Mouse (Mus musculus) midbrain, embryonic 14.5 days (tissue): Measurements from ENCODE around the gene S1pr1. TPM values are rescaled to one million over a fixed set of nuclear protein-coding genes. Genes with fewer than 3 reads are reported as not detected.

Experiments
- ATAC-seq: fragments of 200-750 bp; cut with Nextera tagmentation; 2 replicates; pipeline ENCODE4 v1.8.0; 2017; ENCODE audit warnings: moderate number of reproducible peaks, moderate library complexity; ENCODE audit not compliant: low FRiP score, low TSS enrichment
- DNase-seq: peaks from one replicate; pipeline ENCODE4 v3.0.0-alpha.2; 2015
- H3K27ac ChIP-seq: fragments of 300-500 bp; sonication (generic); replicated peaks from 2 replicates; pipeline ENCODE4 v1.5.1; 2014; ENCODE audit warnings: mild to moderate bottlenecking, low read depth, low read length, moderate library complexity
- H3K27me3 ChIP-seq: fragments of 300-500 bp; sonication (generic); 2 replicates; pipeline ENCODE4 v1.6.1; 2014; ENCODE audit warnings: low read length, control low read depth, mixed read lengths; ENCODE audit not compliant: control insufficient read depth, insufficient read depth
- H3K36me3 ChIP-seq: fragments of 300-500 bp; sonication (generic); 2 replicates; pipeline ENCODE4 v1.6.1; 2014; ENCODE audit warnings: low read length, control low read depth; ENCODE audit not compliant: control insufficient read depth, insufficient read depth
- H3K4me1 ChIP-seq: fragments of 300-500 bp; sonication (generic); 2 replicates; pipeline ENCODE4 v1.6.1; 2014; ENCODE audit warnings: mild to moderate bottlenecking, antibody characterized with exemption, low read length, control low read depth; ENCODE audit not compliant: control insufficient read depth, insufficient read depth
- H3K4me2 ChIP-seq: fragments of 300-500 bp; sonication (generic); 2 replicates; pipeline ENCODE4 v1.6.1; 2014; ENCODE audit warnings: mild to moderate bottlenecking, low read length, moderate library complexity
- H3K4me3 ChIP-seq: fragments of 300-500 bp; sonication (generic); replicated peaks from 2 replicates; pipeline ENCODE4 v1.5.1; 2014; ENCODE audit warnings: low read depth, low read length
- H3K9ac ChIP-seq: fragments of 300-500 bp; sonication (generic); replicated peaks from 2 replicates; pipeline ENCODE4 v1.6.1; 2014; ENCODE audit warnings: mild to moderate bottlenecking, low read length, moderate library complexity
- H3K9me3 ChIP-seq: fragments of 300-500 bp; sonication (generic); 2 replicates; pipeline ENCODE4 v1.6.1; 2016; ENCODE audit warnings: low read length, control low read depth, mixed read lengths; ENCODE audit not compliant: control insufficient read depth
- WGBS: fragments of 180-500 bp; shearing (Covaris S2); extraction: QIAGEN DNeasy Blood & Tissue Kit; methylation state at CpG from one replicate; pipeline ENCODE4 v1.1.7; 2014; 5-methylcytosine and 5-hydroxymethylcytosine counted together
- polyA plus RNA-seq: library from polyadenylated mRNA; unstranded; fragments of >200 nt; fragmentation: Nextera tagmentation; extraction: Ambion mirVana; gene quantifications from 2 replicates; pipeline ENCODE4 v1.2.1, GENCODE M21; 2014

S1pr1 gene
- polyA plus RNA-seq, 1 experiment from 2014 or later = 32.2 TPM

GRCm38 (mm10) chr3:115718886-115719285 lies 4.0 kb upstream of the S1pr1 start:
- Histone ChIP-seq H3K9ac (no peak overlapping the region), H3K27me3 (no peaks in the 10 kb centered on the region), H3K4me2 (no peak overlapping the region), H3K27ac (no peak overlapping the region), H3K4me1 (0 out of 2 replicates have a peak, but pooled peaks cover 2% of the 10 kb centered on the region), H3K4me3 (no peak overlapping the region), H3K9me3 (no peaks in the 10 kb centered on the region), H3K36me3 (no peaks in the 10 kb centered on the region)
- ATAC-seq (no peak), DNase-seq (no peak)
- 82% methylated on average over 6 of the region's 6 CpGs for WGBS

- no peaks in the 10 kb centered on the region for H3K9me3 ChIP-seq
- H3K36me3 ChIP-seq = no peaks in the 10 kb centered on the region
- DNase-seq = no peak
- H3K27me3 ChIP-seq = no peaks in the 10 kb centered on the region
- 91% methylated on average over 3 of the region's 3 CpGs for WGBS
- H3K9ac ChIP-seq = no peak overlapping the region
- 0 out of 2 replicates have a peak overlapping the region, but pooled peaks have one; percentile 48 for H3K4me3 ChIP-seq
- peak overlapping the region; percentile 91 for H3K4me2 ChIP-seq
- no peak overlapping the region for H3K27ac ChIP-seq
- ATAC-seq = no peak
- H3K4me1 ChIP-seq = 0 out of 2 replicates have a peak, but pooled peaks cover 8% of the 10 kb centered on the region
Measured at GRCm38 (mm10) chr3:115715900-115716515, 1.1 kb upstream of the S1pr1 start.

GRCm38 (mm10) chr3:115714049-115714435 lies 830 bp downstream of the S1pr1 start:
- ATAC-seq (no peak), DNase-seq (peak; percentile 22)
- H3K4me2 ChIP-seq = peak overlapping the region; percentile 91
- peak overlapping the region; percentile 48; the same call in 1 of the 2 replicates for H3K9ac ChIP-seq
- H3K4me3 ChIP-seq = peak overlapping the region; percentile 48
- H3K27ac ChIP-seq = no peak overlapping the region
- H3K36me3 ChIP-seq = no peaks in the 10 kb centered on the region
- 0 out of 2 replicates have a peak, but pooled peaks cover 8% of the 10 kb centered on the region for H3K4me1 ChIP-seq
- 11% methylated on average over 5 of the region's 5 CpGs for WGBS
- no peaks in the 10 kb centered on the region for H3K9me3 ChIP-seq
- no peaks in the 10 kb centered on the region for H3K27me3 ChIP-seq

- DNase-seq = no peak
- WGBS = 14% methylated on average over 22 of the region's 22 CpGs
- Histone ChIP-seq H3K9ac (no peak overlapping the region), H3K4me2 (peak overlapping the region; percentile 91), H3K4me3 (peak overlapping the region; percentile 48), H3K36me3 (no peaks in the 10 kb centered on the region), H3K27me3 (no peaks in the 10 kb centered on the region), H3K4me1 (0 out of 2 replicates have a peak, but pooled peaks cover 8% of the 10 kb centered on the region), H3K27ac (no peak overlapping the region), H3K9me3 (no peaks in the 10 kb centered on the region)
- no peak for ATAC-seq
Measured at GRCm38 (mm10) chr3:115713417-115714048, 1.3 kb downstream of the S1pr1 start.

DNA sequence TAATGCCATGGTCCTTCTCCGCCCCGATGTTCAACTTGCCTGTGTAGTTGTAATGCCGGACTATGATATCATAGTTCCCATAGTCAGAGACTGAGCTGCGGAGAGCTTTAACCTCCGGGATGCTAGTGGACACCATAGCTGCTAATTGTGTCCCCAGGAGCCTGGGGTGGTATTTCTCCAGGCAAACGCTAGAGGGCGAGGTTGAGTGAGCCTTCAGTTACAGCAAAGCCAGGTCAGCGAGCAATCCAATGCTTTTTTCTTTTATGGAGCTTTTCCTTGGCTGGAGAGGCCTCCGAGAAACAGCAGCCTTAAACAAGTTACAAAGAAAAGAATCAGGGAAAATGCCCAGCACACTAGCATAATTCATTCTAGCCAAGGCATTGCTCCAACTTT lies 2.1 kb downstream of the S1pr1 start:
- Histone ChIP-seq H3K9me3 (no peaks in the 10 kb centered on the region), H3K27ac (no peak overlapping the region), H3K4me1 (0 out of 2 replicates have a peak, but pooled peaks cover 8% of the 10 kb centered on the region), H3K27me3 (no peaks in the 10 kb centered on the region), H3K4me3 (peak overlapping the region; percentile 48), H3K4me2 (peak overlapping the region; percentile 91), H3K9ac (no peak overlapping the region), H3K36me3 (no peaks in the 10 kb centered on the region)
- DNase-seq (peak; percentile 85), ATAC-seq (peak; percentile 42; the same call in 1 of the 2 replicates)
- WGBS = 16% methylated on average over 9 of the region's 9 CpGs

DNA sequence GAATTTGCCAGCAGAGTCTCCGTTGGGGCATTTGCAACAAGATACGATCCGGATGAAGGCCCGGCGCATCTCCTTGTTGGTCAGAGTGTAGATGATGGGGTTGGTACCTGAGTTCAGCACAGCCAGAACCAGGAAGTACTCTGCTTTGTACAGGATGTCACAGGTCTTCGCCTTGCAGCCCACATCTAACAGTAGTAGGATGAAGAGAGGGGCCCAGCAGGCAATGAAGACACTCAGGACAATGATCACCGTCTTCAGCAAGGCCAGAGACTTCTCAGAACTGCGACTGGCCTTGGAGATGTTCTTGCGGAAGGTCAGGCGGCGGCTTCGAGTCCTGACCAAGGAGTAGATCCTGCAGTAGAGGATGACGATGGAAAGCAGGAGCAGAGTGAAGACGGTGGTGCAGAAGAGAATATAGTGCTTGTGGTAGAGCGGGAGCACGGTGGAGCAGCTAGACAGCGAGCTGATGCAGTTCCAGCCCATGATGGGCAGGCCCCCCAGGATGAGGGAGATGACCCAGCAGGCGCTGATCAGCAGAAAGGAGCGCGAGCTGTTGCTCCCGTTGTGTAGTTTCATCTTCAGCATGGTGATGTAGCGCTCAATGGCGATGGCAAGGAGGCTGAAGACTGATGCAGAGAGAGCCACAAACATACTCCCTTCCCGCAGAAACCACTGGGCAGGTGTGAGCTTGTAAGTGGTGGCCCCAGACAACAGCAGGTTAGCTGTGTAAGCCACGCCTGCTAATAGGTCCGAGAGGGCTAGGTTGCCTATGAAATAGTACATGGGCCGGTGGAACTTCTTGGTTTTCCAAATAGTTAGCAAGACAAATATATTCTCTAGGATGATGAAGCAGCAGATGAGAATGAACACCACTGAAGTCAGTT lies 2.7 kb downstream of the S1pr1 start:
- 93% methylated on average over 27 of the region's 27 CpGs for WGBS
- Histone ChIP-seq H3K4me3 (peak overlapping the region; percentile 48), H3K27ac (no peak overlapping the region), H3K9me3 (no peaks in the 10 kb centered on the region), H3K36me3 (no peaks in the 10 kb centered on the region), H3K9ac (no peak overlapping the region), H3K27me3 (no peaks in the 10 kb centered on the region), H3K4me2 (peak overlapping the region; percentile 91), H3K4me1 (0 out of 2 replicates have a peak, but pooled peaks cover 8% of the 10 kb centered on the region)
- DNase-seq = no peak
- ATAC-seq = no peak

DNA sequence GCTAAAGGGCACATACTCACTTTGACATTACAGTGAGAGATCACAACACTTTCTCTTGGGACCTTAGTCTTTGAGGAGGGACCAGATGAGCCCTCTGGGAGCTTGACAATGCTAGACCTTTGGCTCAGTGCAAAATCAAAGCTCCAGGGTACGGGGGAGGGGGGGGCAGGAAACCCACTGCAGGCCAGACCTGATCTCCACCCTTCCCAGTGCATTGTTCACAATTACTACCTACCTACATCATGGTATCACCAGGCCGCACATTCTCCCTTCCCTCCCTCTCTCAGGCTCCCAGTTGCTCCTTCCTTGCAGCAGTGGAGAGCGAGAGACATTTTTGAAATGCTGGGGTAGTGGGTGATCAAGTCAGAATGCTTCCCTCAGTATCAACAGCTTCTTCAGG lies 3.5 kb downstream of the S1pr1 start:
- H3K9ac ChIP-seq = no peak overlapping the region
- no peaks in the 10 kb centered on the region for H3K27me3 ChIP-seq
- H3K4me3 ChIP-seq = peak overlapping the region; percentile 4; the same call in 1 of the 2 replicates
- H3K4me1 ChIP-seq = 0 out of 2 replicates have a peak, but pooled peaks cover 8% of the 10 kb centered on the region
- no peaks in the 10 kb centered on the region for H3K36me3 ChIP-seq
- no peak for ATAC-seq
- no peaks in the 10 kb centered on the region for H3K9me3 ChIP-seq
- H3K27ac ChIP-seq = no peak overlapping the region
- DNase-seq = no peak
- 91% methylated on average over 3 of the region's 3 CpGs for WGBS
- peak overlapping the region; percentile 91 for H3K4me2 ChIP-seq

GRCm38 (mm10) chr3:115710051-115710450 lies 4.8 kb downstream of the S1pr1 start:
- Histone ChIP-seq H3K9me3 (no peaks in the 10 kb centered on the region), H3K9ac (no peak overlapping the region), H3K27ac (no peak overlapping the region), H3K27me3 (no peaks in the 10 kb centered on the region), H3K4me1 (0 out of 2 replicates have a peak, but pooled peaks cover 8% of the 10 kb centered on the region), H3K4me3 (no peak overlapping the region), H3K36me3 (no peaks in the 10 kb centered on the region), H3K4me2 (peak overlapping the region; percentile 19; the same call in 1 of the 2 replicates)
- 73% methylated on average over 2 of the region's 2 CpGs for WGBS
- ATAC-seq (no peak), DNase-seq (no peak)
